Comparison of ENCODE assay signal across 8 mouse cellular contexts in the genomic region with DNA sequence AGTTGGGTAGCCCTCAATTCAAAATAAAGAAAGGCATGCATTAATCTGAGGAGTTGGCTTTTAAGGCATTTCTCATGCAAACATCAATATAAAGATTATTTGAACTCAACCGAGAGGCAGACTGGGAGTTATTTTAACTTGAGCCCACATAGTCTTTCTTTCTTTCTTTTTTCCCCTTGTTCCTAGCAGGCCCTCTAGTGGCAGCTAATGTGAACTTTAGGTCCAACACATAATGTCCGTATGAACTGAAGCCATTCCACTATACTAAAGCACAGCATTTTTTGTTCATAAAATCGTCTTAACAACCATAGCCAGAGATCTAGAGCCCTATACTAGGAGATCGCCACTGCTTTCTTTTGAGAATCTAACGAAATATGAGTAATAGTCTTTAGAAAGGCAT. TPM values are rescaled to one million over a fixed set of nuclear protein-coding genes. Genes with fewer than 3 reads are reported as not detected.
DNase-seq lines count a peak whose midpoint lies in the region; ATAC-seq and TF ChIP-seq lines count a peak whose summit lies in the region.

No protein-coding gene starts in this region.

- H3K4me1 ChIP-seq in heart, embryonic 13.5 days, result no peaks in the 10 kb centered on the region

- no peak overlapping the region for H3K4me3 ChIP-seq in heart, embryonic 13.5 days
- no peak overlapping the region for H3K4me3 ChIP-seq in left cerebral cortex, adult 2 months

- H3K36me3 ChIP-seq in heart, embryonic 13.5 days, result no peaks in the 10 kb centered on the region
- no peaks in the 10 kb centered on the region for H3K36me3 ChIP-seq in splenic B cell, adult 2 months (ENCODE audit: control insufficient read depth, insufficient read depth, low read length, poor library complexity, severe bottlenecking)

- DNase-seq in heart, adult 11 months, result no peak
- DNase-seq in urinary bladder, adult 18-20 months (ENCODE audit: low spot score in 2 of 2), result peak; percentile 6 to 7
- no peak for DNase-seq in urinary bladder, postnatal 10 days (ENCODE audit: low spot score)
- DNase-seq in embryo, embryonic 9.5 days (ENCODE audit: extremely low spot score), result peak; percentile 34
- peak; percentile 36 to 50 for DNase-seq in left cerebral cortex, adult 2 months (ENCODE audit: extremely low spot score in 1 of 2, low spot score in 2 of 2)
- peak; percentile 13 for DNase-seq in splenic B cell, adult 2 months (ENCODE audit: low read depth, low spot score)
- no peak for DNase-seq in ovary, postnatal 10 days (ENCODE audit: low spot score)

- no peak overlapping the region for H3K27ac ChIP-seq in heart, embryonic 13.5 days (replicated peaks)
- no peak overlapping the region for H3K27ac ChIP-seq in left cerebral cortex, adult 2 months

- no peak overlapping the region for H3K9ac ChIP-seq in heart, embryonic 13.5 days

- no peaks in the 10 kb centered on the region for H3K9me3 ChIP-seq in heart, embryonic 13.5 days

- intact Hi-C loops in left cerebral cortex, adult 2 months (cut with DNase I), result loop anchor here (2.0 to 5.0 kb wide), 2 partner anchors 172 to 394 kb away; no protein-coding TSS in a partner anchor

- 0 out of 2 replicates have a peak overlapping the region, but pooled peaks have one; percentile 13 for H3K4me2 ChIP-seq in heart, embryonic 13.5 days

- ATAC-seq in heart, embryonic 13.5 days (ENCODE audit: extremely low read depth, insufficient number of reproducible peaks, low FRiP score, low TSS enrichment), result no peak

- 18% methylated on average over 5 of the region's 5 CpGs for WGBS in heart, embryonic 13.5 days

- peak; percentile 79 for TF ChIP-seq CTCF in left cerebral cortex, adult 2 months (IDR thresholded peaks at IDR 0.05)

- H3K27me3 ChIP-seq in heart, embryonic 13.5 days (replicated peaks), result peaks cover 8% of the 10 kb centered on the region; the same call in 1 of the 2 replicates
- H3K27me3 ChIP-seq in splenic B cell, adult 2 months (ENCODE audit: control insufficient read depth, insufficient read depth, low read length, poor library complexity, severe bottlenecking), result no peaks in the 10 kb centered on the region

RNA-seq across cellular contexts. Expression of gene Etnppl, which starts 42.6 kb away (rescaled TPM):
- not detected in 2 replicates for polyA plus RNA-seq in heart, embryonic 13.5 days (2015; fragmentation: Nextera tagmentation; extraction: Ambion mirVana)
- 10 to 100 TPM; 13.8 to 15.1 TPM for total RNA-seq in left cerebral cortex, adult 2 months (2021)

Comparison
In these comparisons a context has a peak if more than half of its experiments do, and no peak if none do; other contexts are left out.
1. DNase-seq: peak in urinary bladder, adult 18-20 months (2 of 2), embryo, embryonic 9.5 days (single experiment), left cerebral cortex, adult 2 months (2 of 2) and splenic B cell, adult 2 months (single experiment); none in heart, adult 11 months (single experiment), urinary bladder, postnatal 10 days (single experiment) and ovary, postnatal 10 days (single experiment).